Mouse (Mus musculus): ENCODE results near the gene Ppat.

DNA sequence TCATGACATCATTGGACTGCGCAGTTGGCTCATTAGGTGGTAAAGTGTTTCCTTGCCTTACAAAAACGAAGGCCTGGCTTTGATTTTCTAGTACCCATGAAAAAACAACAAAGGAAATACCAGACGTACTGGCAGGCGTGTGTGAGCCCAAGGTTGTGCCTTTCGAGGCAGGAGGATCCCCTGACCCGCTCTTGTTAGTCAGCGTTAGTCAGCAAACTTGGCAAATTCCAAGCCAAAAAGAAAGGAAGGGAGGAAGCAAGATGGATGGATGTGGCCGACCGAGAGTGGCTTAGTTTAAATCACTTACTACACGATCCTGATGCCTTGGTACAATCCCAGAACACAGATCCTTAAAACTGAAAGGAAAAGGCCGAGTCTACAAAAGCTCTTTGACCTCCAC is 11.2 kb upstream of the Ppat start:
- TF ChIP-seq GATA1 (IDR thresholded peaks at IDR 0.05; ENCODE audit: borderline replicate concordance, low read length), result no peak
- TF ChIP-seq FLI1 (IDR thresholded peaks at IDR 0.05; ENCODE audit: low read length), result no peak

Data from megakaryocyte, embryonic 14.5 days (primary cell).